Comparison of ENCODE assay signal across 18 mouse cellular contexts in the genomic region with DNA sequence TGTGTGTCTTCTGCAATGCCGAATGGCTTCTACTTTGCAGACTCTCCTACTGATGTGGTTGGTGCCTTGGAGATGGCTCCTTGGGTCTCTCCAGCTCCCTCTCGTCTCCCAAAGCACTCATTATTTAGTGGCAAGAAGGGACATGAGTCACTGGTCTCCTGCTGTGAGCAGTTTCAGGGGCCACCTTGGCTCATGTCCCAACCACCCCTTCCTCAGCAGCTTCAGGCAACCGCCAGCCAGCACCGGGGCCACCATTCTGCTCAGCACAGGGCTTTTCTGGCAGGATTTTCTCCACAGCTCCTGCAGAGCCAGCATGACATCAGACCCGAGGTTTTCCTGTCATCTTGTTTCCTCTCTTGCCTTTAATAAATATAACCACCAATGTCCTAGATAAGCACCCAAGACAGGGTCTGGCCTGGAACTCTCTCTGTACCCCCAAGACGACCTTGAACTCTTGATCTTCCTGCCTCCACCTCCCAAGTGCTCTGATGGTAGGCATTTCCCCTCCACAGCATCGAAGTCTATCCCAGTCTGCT. TPM values are rescaled to one million over a fixed set of nuclear protein-coding genes. Genes with fewer than 3 reads are reported as not detected.
A peak's percentile ranks its signal among the peaks of the same experiment; 100 is the strongest.
DNase-seq lines count a peak whose midpoint lies in the region; ATAC-seq lines count a peak whose summit lies in the region.
"Had no signal": no experiment of that assay in that cellular context is flagged by ENCODE, and none has a peak within 500 bp of the region (broad histone marks: within the 10 kb centered on the region; RNA-seq: fewer than 3 reads in every experiment).

No protein-coding gene starts in this region.

- H3K27me3 ChIP-seq in neural tube, embryonic 13.5 days: no peaks in the 10 kb centered on the region
- no peaks in the 10 kb centered on the region for H3K27me3 ChIP-seq in hindbrain, embryonic 16.5 days (replicated peaks; ENCODE audit: control insufficient read depth, insufficient read depth, low read length)
- H3K27me3 ChIP-seq: midbrain, embryonic 12.5 days had no signal

- H3K4me2 ChIP-seq in neural tube, embryonic 13.5 days: no peak overlapping the region
- H3K4me2 ChIP-seq in hindbrain, embryonic 16.5 days (ENCODE audit: low read length): no peak overlapping the region
- H3K4me2 ChIP-seq: midbrain, embryonic 12.5 days had no signal

- DNase-seq in cerebellum, postnatal 14 days: peak; percentile 57 to 58
- no peak for DNase-seq in cerebellum, adult 11-12 months
- no peak for DNase-seq in neural tube, embryonic 10.5 days (ENCODE audit: extremely low spot score, low spot score)
- DNase-seq in layer of hippocampus, adult 11-12 months (ENCODE audit: low spot score): no peak
- no peak for DNase-seq in lung, postnatal 25 days (ENCODE audit: low spot score)
- no peak for DNase-seq in layer of hippocampus, adult 9-11 months
- DNase-seq: adrenal gland, postnatal 25 days; cerebellum, adult 8-10 months; gastrocnemius, postnatal 10 days; heart, adult 2 months; lung, adult 2 months; right cerebral cortex, postnatal 4 days; thymus, postnatal 14 days had no signal

- no peak overlapping the region for H3K9ac ChIP-seq in neural tube, embryonic 13.5 days
- no peak overlapping the region for H3K9ac ChIP-seq in hindbrain, embryonic 16.5 days (ENCODE audit: low read depth, low read length)
- H3K9ac ChIP-seq: midbrain, embryonic 12.5 days had no signal

- peaks cover 82% of the 10 kb centered on the region for H3K36me3 ChIP-seq in neural tube, embryonic 13.5 days
- H3K36me3 ChIP-seq in hindbrain, embryonic 16.5 days (ENCODE audit: control insufficient read depth, insufficient read depth, low read length): peaks cover 4% of the 10 kb centered on the region; the same call in 1 of the 2 replicates

- no peaks in the 10 kb centered on the region for H3K9me3 ChIP-seq in neural tube, embryonic 13.5 days
- H3K9me3 ChIP-seq in hindbrain, embryonic 16.5 days (ENCODE audit: control insufficient read depth, low read length): no peaks in the 10 kb centered on the region
- H3K9me3 ChIP-seq: midbrain, embryonic 12.5 days had no signal

- H3K27ac ChIP-seq in neural tube, embryonic 13.5 days (replicated peaks): peak overlapping the region; percentile 49; the same call in 1 of the 2 replicates
- peak overlapping the region; percentile 11 for H3K27ac ChIP-seq in hindbrain, embryonic 16.5 days (ENCODE audit: low read depth, low read length)
- H3K27ac ChIP-seq: heart, adult 2 months; layer of hippocampus, adult 2 months; midbrain, embryonic 12.5 days had no signal

- no peak overlapping the region for H3K4me3 ChIP-seq in neural tube, embryonic 13.5 days
- H3K4me3 ChIP-seq in hindbrain, embryonic 16.5 days (ENCODE audit: low read length): no peak overlapping the region
- H3K4me3 ChIP-seq: heart, adult 2 months; layer of hippocampus, adult 2 months; midbrain, embryonic 12.5 days had no signal

- ATAC-seq in neural tube, embryonic 13.5 days (ENCODE audit: low read depth): no peak
- ATAC-seq in hindbrain, embryonic 16.5 days: peak; percentile 22; the same call in 1 of the 2 replicates

- peaks cover 23% of the 10 kb centered on the region for H3K4me1 ChIP-seq in neural tube, embryonic 13.5 days (replicated peaks)
- H3K4me1 ChIP-seq in hindbrain, embryonic 16.5 days (ENCODE audit: control insufficient read depth, insufficient read depth, low read depth, low read length): no peaks in the 10 kb centered on the region
- H3K4me1 ChIP-seq: midbrain, embryonic 12.5 days had no signal

- 62% methylated on average over 7 of the region's 7 CpGs for WGBS in neural tube, embryonic 13.5 days
- 51% methylated on average over 7 of the region's 7 CpGs for WGBS in hindbrain, embryonic 16.5 days

RNA-seq across cellular contexts. Expression of gene Agtrap, which starts 20.8 kb away (rescaled TPM):
- 6.5 and 7.3 TPM in 2 replicates for polyA plus RNA-seq in neural tube, embryonic 13.5 days (2015; fragmentation: Nextera tagmentation; extraction: Ambion mirVana)
- 7.4 and 9.3 TPM in 2 replicates for polyA plus RNA-seq in hindbrain, embryonic 16.5 days (2015; fragmentation: Nextera tagmentation; extraction: Ambion mirVana)

RNA-seq across cellular contexts. Expression of gene Mad2l2, which starts 21.6 kb away (rescaled TPM):
- polyA plus RNA-seq in neural tube, embryonic 13.5 days (2015; fragmentation: Nextera tagmentation; extraction: Ambion mirVana): 98.7 and 116 TPM in 2 replicates
- polyA plus RNA-seq in hindbrain, embryonic 16.5 days (2015; fragmentation: Nextera tagmentation; extraction: Ambion mirVana): 98.0 and 105 TPM in 2 replicates

RNA-seq across cellular contexts. Expression of gene Draxin, which starts 21.9 kb away (rescaled TPM):
- 14.0 and 14.3 TPM in 2 replicates for polyA plus RNA-seq in neural tube, embryonic 13.5 days (2015; fragmentation: Nextera tagmentation; extraction: Ambion mirVana)
- 12.0 and 14.9 TPM in 2 replicates for polyA plus RNA-seq in hindbrain, embryonic 16.5 days (2015; fragmentation: Nextera tagmentation; extraction: Ambion mirVana)
- polyA plus RNA-seq: heart, embryonic 16.5 days had no signal

RNA-seq across cellular contexts. Expression of gene Fbxo6, which starts 43.3 kb away (rescaled TPM):
- 16.4 and 16.6 TPM in 2 replicates for polyA plus RNA-seq in neural tube, embryonic 13.5 days (2015; fragmentation: Nextera tagmentation; extraction: Ambion mirVana)
- 20.3 and 22.9 TPM in 2 replicates for polyA plus RNA-seq in hindbrain, embryonic 16.5 days (2015; fragmentation: Nextera tagmentation; extraction: Ambion mirVana)

RNA-seq across cellular contexts. Expression of gene Fbxo44, which starts 51.6 kb away (rescaled TPM):
- polyA plus RNA-seq in neural tube, embryonic 13.5 days (2015; fragmentation: Nextera tagmentation; extraction: Ambion mirVana): 81.4 and 87.6 TPM in 2 replicates
- polyA plus RNA-seq in hindbrain, embryonic 16.5 days (2015; fragmentation: Nextera tagmentation; extraction: Ambion mirVana): 104 and 114 TPM in 2 replicates

Comparison
In these comparisons a context has a peak if more than half of its experiments do, and no peak if none do; other contexts are left out.
1. DNase-seq: peak in cerebellum, postnatal 14 days (2 of 2); none in cerebellum, adult 11-12 months (single experiment), neural tube, embryonic 10.5 days (single experiment), layer of hippocampus, adult 11-12 months (single experiment), lung, postnatal 25 days (single experiment) and layer of hippocampus, adult 9-11 months (single experiment).